Mouse (Mus musculus): ENCODE results near the gene Wdr1.

- peak; percentile 28; the same call in 1 of the 2 replicates for TF ChIP-seq CTCF (IDR thresholded peaks at IDR 0.05; ENCODE audit: borderline replicate concordance, extremely low read depth, insufficient read depth, insufficient read length)
- no peak for TF ChIP-seq POLR2A (IDR thresholded peaks at IDR 0.05; ENCODE audit: borderline replicate concordance, extremely low read depth, insufficient read depth, insufficient read length, poor library complexity, severe bottlenecking)
Measured at GRCm38 (mm10) chr5:38516267-38516666, 46.8 kb downstream of the Wdr1 start.

All from brain, embryonic 14.5 days (tissue).